Mouse (Mus musculus): Measurements from ENCODE around the gene Ms4a7. TPM values are rescaled to one million over a fixed set of nuclear protein-coding genes. Genes with fewer than 3 reads are reported as not detected.

Gene Ms4a7
- 1.4 and 1.8 TPM in 2 replicates for total RNA-seq (2012; rRNA removed)
- 2.5 and 3.2 TPM in 2 replicates for total RNA-seq (2014; rRNA removed)
- polyA plus RNA-seq (2012; ENCODE audit: insufficient read length, low read depth), result 4.3 TPM in 2 replicates

DNA sequence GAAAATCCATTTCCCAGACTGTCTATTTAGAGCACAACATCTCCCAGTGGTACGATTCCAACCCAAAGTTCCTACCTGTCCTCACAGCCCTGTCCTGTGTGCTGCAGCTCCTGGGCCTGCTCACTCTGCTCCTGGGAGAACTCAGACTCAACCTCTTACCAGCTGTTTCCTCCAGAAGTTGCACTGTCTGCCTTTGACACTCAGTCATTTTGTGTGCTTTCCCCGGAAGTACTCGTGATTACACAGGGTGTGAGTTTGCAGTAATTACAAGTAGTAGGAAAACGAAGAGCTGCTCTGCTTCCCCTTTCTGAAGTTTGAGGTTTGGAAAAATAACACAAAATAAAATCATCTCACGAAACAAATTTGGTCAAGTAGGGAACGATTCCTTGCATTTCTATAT, at the start of gene Ms4a7:
Ms4a7 (minus strand) TSS at position 215 of the 400 bp plus-strand sequence.
- TF ChIP-seq BHLHE40 (IDR thresholded peaks at IDR 0.05; ENCODE audit: low read depth, low read length) (peak; percentile 66), EP300 (IDR thresholded peaks at IDR 0.05; ENCODE audit: low read length) (peak; percentile 42), CHD2 (IDR thresholded peaks at IDR 0.05; ENCODE audit: low read length) (no peak), USF2 (conservative IDR thresholded peaks at IDR 0.05; ENCODE audit: low read depth, low read length) (no peak), MAX (IDR thresholded peaks at IDR 0.05; ENCODE audit: low read length) (0 out of 2 replicates have a peak, but pooled peaks have one; percentile 13), IRF4 (IDR thresholded peaks at IDR 0.05; ENCODE audit: low read depth, low read length) (0 out of 2 replicates have a peak, but pooled peaks have one; percentile 7), MAZ (IDR thresholded peaks at IDR 0.05; ENCODE audit: low read depth, low read length) (no peak), TCF12 (IDR thresholded peaks at IDR 0.05; ENCODE audit: low read depth, low read length) (peak; percentile 23; the same call in 1 of the 2 replicates), MAFK (IDR thresholded peaks at IDR 0.05; ENCODE audit: insufficient replicate concordance, low read length) (no peak), ETS1 (conservative IDR thresholded peaks at IDR 0.05; ENCODE audit: low read depth, low read length) (peak; percentile 83), ELF1 (IDR thresholded peaks at IDR 0.05; ENCODE audit: low read depth, low read length) (peak; percentile 66; the same call in 1 of the 2 replicates)
- Histone ChIP-seq H3K9ac (ENCODE audit: insufficient read depth, low read depth) (no peak within 1 kb of the TSS), H3K79me2 (replicated peaks; ENCODE audit: control insufficient read depth, extremely low read depth, insufficient read depth, poor library complexity, severe bottlenecking) (no peaks in the 10 kb centered on the region), H3K27me3 (replicated peaks) (no peaks in the 10 kb centered on the region), H3K9me3 (replicated peaks; ENCODE audit: low read length) (no peaks in the 10 kb centered on the region), H3K4me3 (replicated peaks in 1 of 3; ENCODE audit: low read depth in 2 of 3, low read length in 2 of 3, poor library complexity in 1 of 3) (no peak within 1 kb of the TSS), H3K4me1 (ENCODE audit: control insufficient read depth in 1 of 2, insufficient read depth in 2 of 2) (peaks cover 2 to 29% of the 10 kb centered on the region in 2 experiments; a peak in 3 of 4 replicates), H3K27ac (ENCODE audit: insufficient read depth, low read depth) (no peak within 1 kb of the TSS), H3K4me2 (ENCODE audit: insufficient read depth, low read depth, poor library complexity, severe bottlenecking) (0 out of 2 replicates have a peak within 1 kb of the TSS, but pooled peaks have one; percentile 10), H3K36me3 (replicated peaks in 1 of 2; ENCODE audit: control insufficient read depth in 1 of 2, insufficient read depth in 1 of 2, low read length in 1 of 2) (no peaks in the 10 kb centered on the region)
- peak; percentile 53 for DNase-seq (ENCODE audit: extremely low read depth)
- dilution Hi-C loops (cut with MboI; ENCODE audit: extremely low pct_ligation_motif_present, extremely low pct_unique_long_range_greater_than_20kb, low sequenced_read_pairs), result no loop called here
- in situ Hi-C loops (cut with MboI; ENCODE audit: low pct_ligation_motif_present, low pct_unique_long_range_greater_than_20kb, low sequenced_read_pairs), result loop anchor here (25.0 kb wide), 1 partner anchor 274 kb away; no protein-coding TSS in a partner anchor

- in situ Hi-C loops (cut with MboI; ENCODE audit: low pct_ligation_motif_present, low pct_unique_long_range_greater_than_20kb, low sequenced_read_pairs), result no loop called here
- no peak overlapping the region for H3K4me3 ChIP-seq (replicated peaks in 1 of 3; ENCODE audit: low read depth in 2 of 3, low read length in 2 of 3, poor library complexity in 1 of 3)
- no peak overlapping the region for H3K27ac ChIP-seq (ENCODE audit: insufficient read depth, low read depth)
- DNase-seq (ENCODE audit: extremely low read depth), result no peak
- H3K9me3 ChIP-seq (replicated peaks; ENCODE audit: low read length), result no peaks in the 10 kb centered on the region
- peaks cover 0 to 14% of the 10 kb centered on the region in 2 experiments; a peak in 1 of 4 replicates for H3K4me1 ChIP-seq (ENCODE audit: control insufficient read depth in 1 of 2, insufficient read depth in 2 of 2)
- H3K79me2 ChIP-seq (replicated peaks; ENCODE audit: control insufficient read depth, extremely low read depth, insufficient read depth, poor library complexity, severe bottlenecking), result no peaks in the 10 kb centered on the region
- H3K36me3 ChIP-seq (replicated peaks in 1 of 2; ENCODE audit: control insufficient read depth in 1 of 2, insufficient read depth in 1 of 2, low read length in 1 of 2), result no peaks in the 10 kb centered on the region
- no peak overlapping the region for H3K4me2 ChIP-seq (ENCODE audit: insufficient read depth, low read depth, poor library complexity, severe bottlenecking)
- dilution Hi-C loops (cut with MboI; ENCODE audit: extremely low pct_ligation_motif_present, extremely low pct_unique_long_range_greater_than_20kb, low sequenced_read_pairs), result no loop called here
- no peak overlapping the region for H3K9ac ChIP-seq (ENCODE audit: insufficient read depth, low read depth)
- H3K27me3 ChIP-seq (replicated peaks), result no peaks in the 10 kb centered on the region
- no peak for TF ChIP-seq CTCF (conservative IDR thresholded peaks at IDR 0.05 in 1 of 2, IDR thresholded peaks at IDR 0.05 in 1 of 2; ENCODE audit: low read depth in 2 of 2, low read length in 2 of 2)
- TF ChIP-seq RAD21 (IDR thresholded peaks at IDR 0.05; ENCODE audit: low read depth, low read length), result no peak
- TF ChIP-seq POLR2AphosphoS2 (IDR thresholded peaks at IDR 0.05; ENCODE audit: low read depth, low read length), result no peak
- no peak for TF ChIP-seq SMC3 (IDR thresholded peaks at IDR 0.05; ENCODE audit: low read depth, low read length)
These were observed 40.5 kb upstream of the Ms4a7 start for GRCm38 (mm10) chr19:11376399-11376798.
